Mouse (Mus musculus) heart, adult 2 months (tissue): ENCODE data around the gene Gm45716.
A peak's percentile ranks its signal among the peaks of the same experiment; 100 is the strongest.

Experiments
- CTCF ChIP-seq: fragments of 200-600 bp; IDR thresholded peaks from 2 replicates; pipeline ENCODE4 v1.8.1; 2022; ENCODE audit warnings: antibody characterized with exemption, mild to moderate bottlenecking, moderate library complexity
- POLR2A ChIP-seq: fragments of 200-500 bp; IDR thresholded peaks from 2 replicates; pipeline ENCODE4 v1.6.1; 2011; ENCODE audit warnings: mild to moderate bottlenecking, low read depth, low read length, control low read depth; ENCODE audit not compliant: insufficient read depth

DNA sequence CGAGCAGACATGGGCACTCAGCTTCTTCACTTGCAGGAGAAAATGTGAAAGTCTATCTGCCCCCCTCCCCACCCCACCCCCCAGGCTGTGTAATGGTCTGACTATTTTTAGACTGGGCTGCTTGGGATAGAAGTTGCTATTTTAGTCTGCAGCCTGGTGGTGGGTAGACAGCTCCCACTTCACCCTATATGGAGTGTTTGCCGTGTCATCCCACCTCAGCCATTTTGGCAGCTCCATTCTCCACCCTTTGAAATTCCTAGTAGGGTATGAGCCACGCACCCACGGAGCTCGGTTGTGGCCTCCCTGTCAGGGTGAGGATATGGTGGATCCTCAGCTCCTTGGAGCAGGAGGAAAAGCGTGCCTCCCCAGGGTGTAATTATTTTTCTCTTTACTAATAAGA, 68.2 kb downstream of the Gm45716 start:
- peak; percentile 61; the same call in 1 of the 2 replicates for TF ChIP-seq POLR2A
- TF ChIP-seq CTCF, result no peak
